Mouse (Mus musculus) embryonic facial prominence, embryonic 12.5 days (tissue): Measurements from ENCODE around the gene Tceal5. TPM values are rescaled to one million over a fixed set of nuclear protein-coding genes. Genes with fewer than 3 reads are reported as not detected.

Experiments
- ATAC-seq: fragments of 200-750 bp; cut with Nextera tagmentation; 2 replicates; pipeline ENCODE4 v1.8.0; 2017; ENCODE audit not compliant: insufficient number of reproducible peaks, insufficient read depth, low FRiP score, low TSS enrichment
- H3K27ac ChIP-seq: fragments of 300-500 bp; sonication (generic); 2 replicates; pipeline ENCODE4 v1.5.1; 2016; ENCODE audit warnings: mild to moderate bottlenecking
- H3K27me3 ChIP-seq: fragments of 300-500 bp; sonication (generic); 2 replicates; pipeline ENCODE4 v1.6.1; 2016; ENCODE audit warnings: mild to moderate bottlenecking, moderate library complexity
- H3K36me3 ChIP-seq: fragments of 300-500 bp; sonication (generic); 2 replicates; pipeline ENCODE4 v1.6.1; 2016; ENCODE audit warnings: mild to moderate bottlenecking
- H3K4me1 ChIP-seq: fragments of 300-500 bp; sonication (generic); 2 replicates; pipeline ENCODE4 v1.6.1; 2016
- H3K4me2 ChIP-seq: fragments of 300-500 bp; sonication (generic); replicated peaks from 2 replicates; pipeline ENCODE4 v1.6.1; 2016; ENCODE audit warnings: mild to moderate bottlenecking, moderate library complexity
- H3K4me3 ChIP-seq: fragments of 300-500 bp; sonication (generic); 2 replicates; pipeline ENCODE4 v1.5.1; 2016; ENCODE audit warnings: mild to moderate bottlenecking
- H3K9ac ChIP-seq: fragments of 300-500 bp; sonication (generic); 2 replicates; pipeline ENCODE4 v1.6.1; 2016; ENCODE audit warnings: mild to moderate bottlenecking, moderate library complexity
- H3K9me3 ChIP-seq: fragments of 300-500 bp; sonication (generic); 2 replicates; pipeline ENCODE4 v1.6.1; 2016; ENCODE audit warnings: mild to moderate bottlenecking, moderate library complexity
- WGBS: fragments of 180-500 bp; shearing (Covaris S2); methylation state at CpG from one replicate; pipeline ENCODE4 v1.1.7; 2016; 5-methylcytosine and 5-hydroxymethylcytosine counted together
- polyA plus RNA-seq: library from polyadenylated mRNA; unstranded; fragments of >200 nt; fragmentation: Nextera tagmentation; extraction: Ambion mirVana; gene quantifications from 2 replicates; pipeline ENCODE4 v1.2.1, GENCODE M21; 2016

Gene Tceal5
- polyA plus RNA-seq: 9.8 and 10.9 TPM in 2 replicates

DNA sequence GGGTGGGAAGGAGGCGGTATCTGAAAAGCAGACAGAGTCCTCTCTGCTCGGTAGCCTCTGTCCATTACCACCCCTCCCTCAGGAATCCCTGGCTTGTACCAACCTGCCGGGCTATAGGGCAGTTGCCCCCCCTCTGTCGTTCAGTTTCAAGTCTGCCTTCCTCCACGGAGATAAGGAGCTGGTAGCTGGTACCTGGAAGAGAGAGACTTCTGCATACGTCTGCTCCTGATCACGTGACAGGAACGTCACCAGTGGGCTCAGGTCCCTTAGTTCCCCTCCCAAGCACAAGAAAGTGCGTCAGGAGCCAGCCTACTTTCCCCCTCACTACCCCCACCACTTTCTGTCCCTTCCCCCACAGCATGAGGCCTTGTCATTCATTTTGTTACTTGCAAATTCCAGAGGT lies at the start of gene Tceal5:
Gene Tceal5 (minus strand): TSS at position 213 of the 403 bp plus-strand sequence.
- WGBS: 17% methylated on average over 9 of the region's 9 CpGs
- no peaks in the 10 kb centered on the region for H3K27me3 ChIP-seq
- peak within 1 kb of the TSS; percentile 42 for H3K4me3 ChIP-seq
- H3K27ac ChIP-seq: no peak within 1 kb of the TSS
- no peaks in the 10 kb centered on the region for H3K36me3 ChIP-seq
- peak within 1 kb of the TSS; percentile 49 for H3K4me2 ChIP-seq
- ATAC-seq: 0 out of 2 replicates have a peak, but pooled peaks have one; percentile 52
- H3K4me1 ChIP-seq: no peaks in the 10 kb centered on the region
- no peaks in the 10 kb centered on the region for H3K9me3 ChIP-seq
- peak within 1 kb of the TSS; percentile 4; the same call in 1 of the 2 replicates for H3K9ac ChIP-seq

DNA sequence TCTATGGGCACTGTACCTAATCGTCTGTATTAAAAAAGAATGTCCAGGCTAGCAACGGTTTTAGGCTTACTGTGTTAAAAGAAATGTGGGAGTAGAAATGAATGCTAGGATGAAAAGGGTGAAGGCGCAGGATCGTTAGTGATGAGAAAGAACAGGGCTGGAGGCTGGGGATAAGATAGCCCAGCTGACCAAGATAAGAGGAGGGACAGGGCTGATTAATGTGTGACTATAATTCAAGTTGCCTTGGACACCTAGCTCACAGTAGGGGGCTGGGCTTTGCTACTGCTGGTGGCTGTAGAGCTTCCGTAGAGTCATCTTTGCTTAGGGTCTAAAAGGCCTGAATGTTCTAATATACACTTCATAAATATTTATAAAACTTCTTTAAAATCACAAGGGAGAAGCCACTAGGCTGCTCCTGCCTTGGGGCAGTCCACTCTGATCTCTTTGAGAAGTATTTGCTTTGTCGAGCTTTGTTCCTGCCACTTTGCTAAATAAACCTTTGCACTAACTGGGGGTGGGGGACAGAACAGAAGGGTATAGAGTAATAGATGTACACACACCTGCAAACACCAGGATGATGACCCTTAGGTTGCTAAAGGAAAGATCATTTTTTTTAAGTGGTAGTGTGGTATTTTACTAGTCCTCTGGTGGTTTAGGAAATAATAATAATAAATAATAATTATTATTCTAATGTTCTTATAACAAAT lies 48.5 kb upstream of the Tceal5 start:
- H3K4me3 ChIP-seq: no peak overlapping the region
- no peak for ATAC-seq
- H3K9ac ChIP-seq: no peak overlapping the region
- no peaks in the 10 kb centered on the region for H3K36me3 ChIP-seq
- H3K4me2 ChIP-seq: no peak overlapping the region
- 75% methylated on average over 6 of the region's 6 CpGs for WGBS
- H3K9me3 ChIP-seq: no peaks in the 10 kb centered on the region
- no peak overlapping the region for H3K27ac ChIP-seq
- H3K4me1 ChIP-seq: no peaks in the 10 kb centered on the region
- H3K27me3 ChIP-seq: no peaks in the 10 kb centered on the region

DNA sequence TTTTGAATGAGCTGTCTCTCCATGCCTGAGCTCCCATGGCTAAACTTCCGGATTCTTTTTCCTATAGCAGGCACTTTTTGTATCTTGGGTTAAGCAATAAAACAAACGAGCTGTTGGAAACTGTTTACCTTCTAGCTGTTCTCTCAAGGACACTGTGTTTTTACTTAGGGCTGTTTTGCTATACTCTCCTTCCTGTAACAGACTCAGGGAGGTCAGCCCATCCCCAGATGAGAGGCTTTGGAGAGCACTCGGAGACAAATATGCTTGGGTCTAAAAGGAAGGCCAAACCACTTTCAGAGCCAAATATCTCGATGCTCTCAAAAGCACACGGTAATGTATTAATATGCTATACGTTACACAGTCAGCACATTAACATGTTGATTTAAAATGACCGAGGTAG lies 46.0 kb upstream of the Tceal5 start:
- Histone ChIP-seq H3K9me3 (no peaks in the 10 kb centered on the region), H3K9ac (no peak overlapping the region), H3K36me3 (no peaks in the 10 kb centered on the region), H3K4me1 (no peaks in the 10 kb centered on the region), H3K4me3 (no peak overlapping the region), H3K27ac (no peak overlapping the region), H3K4me2 (no peak overlapping the region), H3K27me3 (no peaks in the 10 kb centered on the region)
- ATAC-seq: no peak
- 81% methylated on average over 7 of the region's 7 CpGs for WGBS

DNA sequence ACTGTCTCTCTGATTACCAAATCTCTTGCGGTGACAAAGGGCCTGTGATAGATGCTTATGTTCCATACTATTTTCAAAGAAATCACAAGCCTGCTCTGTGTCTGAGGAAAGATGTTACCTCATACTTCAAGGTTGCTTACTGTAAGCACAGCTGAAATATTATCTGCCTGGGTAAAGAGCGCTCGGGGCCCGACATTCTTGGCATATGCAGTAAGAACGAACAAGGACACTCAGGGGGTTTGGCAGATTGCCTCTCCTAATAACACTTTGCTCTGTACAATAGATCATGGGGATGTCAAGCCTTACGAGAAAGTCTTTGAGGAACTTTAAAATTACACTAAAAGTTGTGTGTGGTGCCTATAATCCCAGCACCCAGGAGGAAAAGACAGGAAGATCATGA lies 45.1 kb upstream of the Tceal5 start:
- Histone ChIP-seq H3K4me3 (no peak overlapping the region), H3K27ac (no peak overlapping the region), H3K9me3 (no peaks in the 10 kb centered on the region), H3K9ac (no peak overlapping the region), H3K27me3 (no peaks in the 10 kb centered on the region), H3K4me1 (no peaks in the 10 kb centered on the region), H3K4me2 (no peak overlapping the region), H3K36me3 (no peaks in the 10 kb centered on the region)
- ATAC-seq: no peak
- 77% methylated on average over 6 of the region's 6 CpGs for WGBS

DNA sequence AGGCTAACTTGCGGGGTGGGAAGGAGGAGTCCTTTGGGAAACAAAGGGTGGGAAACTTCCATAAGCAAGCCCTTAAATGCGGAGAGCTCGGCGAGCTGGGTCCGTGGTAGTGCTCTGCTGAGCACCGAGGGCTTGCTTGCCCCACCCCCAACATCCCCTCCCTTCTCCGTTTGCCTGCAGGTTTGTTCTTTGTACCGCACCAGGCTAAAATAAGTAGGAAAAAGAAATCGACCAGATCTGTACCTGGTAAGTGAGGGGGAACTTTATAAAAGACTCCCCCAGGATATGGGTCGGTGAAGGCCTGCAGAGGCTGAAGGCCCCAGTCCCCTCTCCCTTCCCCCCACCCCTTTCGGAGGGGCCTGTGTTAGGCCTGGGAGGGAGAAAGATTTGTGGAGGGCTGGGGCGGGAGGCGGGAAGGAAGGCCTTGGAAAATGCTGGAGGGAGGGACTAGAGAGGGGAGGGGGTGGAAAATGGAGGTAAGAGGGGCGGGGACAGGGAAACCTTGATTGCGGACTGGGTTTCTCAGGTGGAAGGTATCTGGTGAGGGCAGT lies 41.9 kb upstream of the Tceal5 start:
- ATAC-seq: peak; percentile 77
- no peaks in the 10 kb centered on the region for H3K36me3 ChIP-seq
- H3K9me3 ChIP-seq: no peaks in the 10 kb centered on the region
- peak overlapping the region; percentile 53 for H3K4me3 ChIP-seq
- H3K27me3 ChIP-seq: no peaks in the 10 kb centered on the region
- no peaks in the 10 kb centered on the region for H3K4me1 ChIP-seq
- peak overlapping the region; percentile 73 for H3K9ac ChIP-seq
- peak overlapping the region; percentile 80 for H3K27ac ChIP-seq
- WGBS: 25% methylated on average over 15 of the region's 15 CpGs
- peak overlapping the region; percentile 49 for H3K4me2 ChIP-seq

DNA sequence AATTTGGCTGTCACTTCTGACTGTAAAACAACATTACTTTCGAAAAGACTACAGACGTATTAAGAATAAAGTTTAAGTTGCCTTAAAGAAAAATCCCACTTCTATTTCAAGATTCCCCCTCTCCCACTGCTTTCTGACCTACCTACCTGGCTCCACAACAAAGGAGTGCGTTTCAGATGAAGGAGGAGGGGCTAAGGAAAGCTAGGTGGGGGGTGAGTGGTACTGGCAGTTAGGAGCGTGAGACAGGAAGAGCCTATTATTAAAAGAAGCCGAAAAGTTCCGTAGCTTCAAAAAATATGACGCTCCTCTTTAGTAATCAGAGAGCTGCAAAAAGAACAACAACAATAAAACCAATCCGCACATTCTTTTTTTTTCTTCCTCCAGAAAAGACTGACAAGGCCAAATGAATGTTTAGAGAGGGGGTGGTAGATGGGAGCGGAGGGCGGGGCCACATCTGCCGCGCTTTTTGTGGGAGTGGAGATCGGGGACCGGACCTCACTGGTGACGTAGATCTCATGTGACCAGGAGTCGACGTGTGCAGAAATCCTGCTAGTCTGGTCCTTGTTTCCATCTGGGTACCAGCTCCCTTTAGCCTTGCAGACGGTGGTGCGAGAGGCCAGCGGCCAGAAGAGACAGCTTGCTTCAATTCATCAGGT lies 41.0 kb upstream of the Tceal5 start, which contains the start of gene Tceal9:
Gene Tceal9 (plus strand): TSS at position 506 of the 656 bp plus-strand sequence.
- 23% methylated on average over 20 of the region's 20 CpGs for WGBS
- H3K9ac ChIP-seq: peak within 1 kb of the TSS; percentile 73
- H3K4me2 ChIP-seq: peak within 1 kb of the TSS; percentile 49
- peak within 1 kb of the TSS; percentile 53 for H3K4me3 ChIP-seq
- peak; percentile 82 for ATAC-seq
- H3K27ac ChIP-seq: peak within 1 kb of the TSS; percentile 80
- no peaks in the 10 kb centered on the region for H3K36me3 ChIP-seq
- H3K9me3 ChIP-seq: no peaks in the 10 kb centered on the region
- H3K4me1 ChIP-seq: no peaks in the 10 kb centered on the region
- no peaks in the 10 kb centered on the region for H3K27me3 ChIP-seq

DNA sequence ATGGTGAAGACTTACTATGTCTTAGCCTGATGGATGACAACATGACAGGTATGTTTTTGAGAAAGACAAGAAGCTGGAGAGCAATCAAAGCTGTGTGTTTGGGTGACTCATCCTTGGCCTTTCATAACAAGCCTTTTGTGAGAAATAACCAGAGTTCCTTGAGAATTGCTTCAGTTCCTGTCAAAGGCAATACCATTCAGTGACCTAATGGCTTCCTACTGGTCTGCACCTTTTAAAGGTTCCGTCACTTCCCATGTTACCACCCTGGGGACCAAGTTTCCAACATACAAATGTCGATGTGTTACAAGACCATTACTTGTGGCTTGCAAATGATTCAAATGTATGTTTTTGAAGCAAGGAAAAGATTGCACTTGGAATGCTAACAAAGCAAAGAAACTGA lies 39.5 kb upstream of the Tceal5 start:
- Histone ChIP-seq H3K9me3 (no peaks in the 10 kb centered on the region), H3K36me3 (no peaks in the 10 kb centered on the region), H3K4me2 (no peak overlapping the region), H3K4me3 (no peak overlapping the region), H3K4me1 (no peaks in the 10 kb centered on the region), H3K27me3 (no peaks in the 10 kb centered on the region), H3K9ac (no peak overlapping the region), H3K27ac (no peak overlapping the region)
- WGBS: 81% methylated on average over 2 of the region's 2 CpGs
- ATAC-seq: no peak

DNA sequence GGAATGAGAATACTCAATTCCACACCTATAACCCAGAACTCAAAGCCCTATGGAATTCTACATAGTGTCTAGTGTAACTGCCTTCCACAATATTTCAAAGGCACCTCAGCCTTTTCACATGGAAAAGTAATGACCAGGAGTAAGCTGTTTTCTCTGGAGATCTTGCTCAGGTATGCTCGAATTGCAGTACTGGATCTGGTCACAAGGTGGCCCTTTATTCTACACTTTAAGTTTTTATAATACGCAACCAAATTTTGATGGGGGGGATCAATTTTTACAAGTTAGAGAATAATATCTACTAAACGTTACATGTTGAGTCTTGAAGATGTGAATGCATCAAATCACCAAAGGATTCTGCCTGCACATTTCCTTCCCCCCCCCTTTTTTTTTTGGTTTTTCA lies 34.4 kb upstream of the Tceal5 start:
- H3K9me3 ChIP-seq: no peaks in the 10 kb centered on the region
- no peak overlapping the region for H3K27ac ChIP-seq
- H3K4me1 ChIP-seq: no peaks in the 10 kb centered on the region
- no peak for ATAC-seq
- no peak overlapping the region for H3K4me2 ChIP-seq
- H3K4me3 ChIP-seq: no peak overlapping the region
- H3K36me3 ChIP-seq: no peaks in the 10 kb centered on the region
- no peak overlapping the region for H3K9ac ChIP-seq
- WGBS: 51% methylated on average over 3 of the region's 3 CpGs
- no peaks in the 10 kb centered on the region for H3K27me3 ChIP-seq

DNA sequence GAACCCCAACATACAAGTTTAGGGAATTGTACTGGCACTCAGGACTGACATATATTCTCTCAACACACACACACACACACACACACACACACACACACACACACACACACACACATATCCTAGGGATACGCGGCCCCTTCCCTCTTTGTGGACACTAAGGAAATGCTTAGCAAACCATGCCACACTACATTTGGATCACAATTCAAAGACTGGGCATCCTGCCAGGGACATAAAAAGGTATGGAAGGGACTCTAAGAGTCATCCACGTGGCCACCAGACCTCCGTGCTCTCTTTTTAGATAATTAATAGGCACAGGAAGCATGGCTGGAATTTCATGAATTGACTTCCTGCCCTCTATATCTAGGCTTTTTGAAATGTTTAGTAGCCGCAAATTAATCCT lies 24.1 kb upstream of the Tceal5 start:
- no peak for ATAC-seq
- no peaks in the 10 kb centered on the region for H3K27me3 ChIP-seq

DNA sequence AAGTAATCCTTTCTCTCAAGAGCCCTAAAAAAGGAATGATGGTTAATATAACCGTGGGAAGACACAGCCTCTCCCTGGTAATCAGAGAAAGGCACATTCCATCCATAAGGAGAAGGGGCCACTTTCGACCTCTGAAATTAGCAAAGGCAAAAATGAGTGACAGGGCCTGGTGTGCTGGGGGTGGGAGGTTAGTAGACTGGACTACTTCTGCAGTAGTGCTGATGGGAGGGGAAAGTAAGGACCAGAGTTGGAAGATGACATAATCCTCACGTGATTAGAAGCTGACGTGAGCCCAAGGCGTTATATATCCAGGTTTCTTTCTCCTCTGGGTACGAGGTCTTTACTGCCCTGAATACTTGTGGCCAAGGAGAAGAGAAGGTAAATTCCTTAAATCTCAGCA lies 20.0 kb upstream of the Tceal5 start:
- whole genome bisulfite sequencing: 72% methylated on average over 6 of the region's 6 CpGs
- Histone ChIP-seq H3K36me3 (no peaks in the 10 kb centered on the region), H3K4me2 (no peak overlapping the region), H3K27ac (no peak overlapping the region), H3K27me3 (no peaks in the 10 kb centered on the region), H3K4me3 (no peak overlapping the region), H3K4me1 (no peaks in the 10 kb centered on the region), H3K9me3 (no peaks in the 10 kb centered on the region), H3K9ac (no peak overlapping the region)
- no peak for ATAC-seq

More for the DNA sequence above, 24.1 kb upstream of the Tceal5 start:
- H3K9me3 ChIP-seq: no peaks in the 10 kb centered on the region
- H3K27ac ChIP-seq: no peak overlapping the region
- no peaks in the 10 kb centered on the region for H3K4me1 ChIP-seq
- no peak overlapping the region for H3K4me2 ChIP-seq
- no peak overlapping the region for H3K4me3 ChIP-seq
- no peaks in the 10 kb centered on the region for H3K36me3 ChIP-seq
- H3K9ac ChIP-seq: no peak overlapping the region
- 66% methylated on average over 5 of the region's 5 CpGs for WGBS

DNA sequence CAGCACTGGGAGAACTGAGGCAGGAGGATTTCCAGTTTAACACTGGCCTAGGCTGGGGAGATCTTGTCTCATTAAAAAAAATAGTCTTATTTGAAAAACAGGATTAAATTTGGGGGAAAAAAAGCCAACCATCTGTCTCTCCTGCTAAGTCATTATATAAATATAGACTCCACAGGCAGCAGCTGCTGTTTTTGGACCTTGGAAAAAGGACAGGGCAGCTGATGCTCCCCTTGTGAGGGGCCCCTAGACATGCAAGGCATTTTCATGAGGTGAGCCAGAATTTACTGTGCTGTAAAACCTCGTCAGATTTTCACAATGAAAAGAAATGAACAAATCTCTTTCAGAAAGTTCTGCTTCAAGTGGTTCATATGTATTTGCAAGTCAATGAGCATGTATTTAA lies 12.6 kb upstream of the Tceal5 start:
- H3K4me1 ChIP-seq: no peaks in the 10 kb centered on the region

More for the DNA sequence above, 12.6 kb upstream of the Tceal5 start:
- Histone ChIP-seq H3K36me3 (no peaks in the 10 kb centered on the region), H3K9ac (no peak overlapping the region), H3K27me3 (no peaks in the 10 kb centered on the region), H3K4me3 (no peak overlapping the region), H3K9me3 (no peaks in the 10 kb centered on the region), H3K27ac (no peak overlapping the region), H3K4me2 (no peak overlapping the region)
- ATAC-seq: no peak
- 45% methylated on average over 1 of the region's 1 CpGs for WGBS
